ENCODE assay signal across 20 mouse cellular contexts in the genomic region with DNA sequence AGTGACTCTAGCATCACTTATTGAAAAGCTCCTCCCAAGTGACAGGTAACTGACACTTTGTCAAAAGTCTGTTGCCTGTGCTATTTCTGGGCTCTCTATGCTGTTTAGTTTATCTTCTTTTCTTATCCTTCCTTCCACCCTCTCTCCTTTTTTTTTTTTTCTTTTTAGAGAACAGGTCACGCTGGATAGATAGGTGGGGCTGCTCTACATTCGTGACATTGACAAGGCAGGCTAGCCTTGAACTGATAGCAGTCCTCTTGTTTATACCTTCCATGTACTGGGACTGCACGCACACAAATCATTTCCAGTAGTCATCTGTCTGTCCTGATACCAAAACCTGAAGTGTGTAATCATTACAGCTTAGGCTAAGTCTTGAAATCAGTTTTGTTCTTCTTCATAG.
"Had no signal": no experiment of that assay in that cellular context is flagged by ENCODE, and none has a peak within 500 bp of the region (broad histone marks: within the 10 kb centered on the region; RNA-seq: fewer than 3 reads in every experiment).

No protein-coding gene starts in this region.

- H3K27ac ChIP-seq: kidney, postnatal 0 days; layer of hippocampus, adult 2 months; left cerebral cortex, adult 2 months; limb, embryonic 12.5 days; limb, embryonic 15.5 days; midbrain, embryonic 12.5 days; midbrain, embryonic 15.5 days; neural tube, embryonic 13.5 days; stomach, embryonic 15.5 days had no signal

- H3K9ac ChIP-seq: limb, embryonic 12.5 days; limb, embryonic 15.5 days; midbrain, embryonic 12.5 days; midbrain, embryonic 15.5 days; neural tube, embryonic 13.5 days; stomach, embryonic 15.5 days had no signal

- H3K4me1 ChIP-seq: limb, embryonic 12.5 days; limb, embryonic 15.5 days; midbrain, embryonic 12.5 days; midbrain, embryonic 15.5 days; neural tube, embryonic 13.5 days; stomach, embryonic 15.5 days had no signal

- H3K27me3 ChIP-seq: limb, embryonic 12.5 days; limb, embryonic 15.5 days; midbrain, embryonic 12.5 days; midbrain, embryonic 15.5 days; neural tube, embryonic 13.5 days; stomach, embryonic 15.5 days had no signal

- DNase-seq: kidney, adult 2 months; kidney, postnatal 25 days; layer of hippocampus, adult 9-11 months; left cerebral cortex, postnatal 4 days; lung, adult 2 months; lung, postnatal 36 days; retina, postnatal 1 day; right cerebral cortex, postnatal 25 days; spleen, adult 18-20 months; thymus, adult 18-20 months; thymus, postnatal 36 days had no signal

- H3K4me2 ChIP-seq: limb, embryonic 12.5 days; limb, embryonic 15.5 days; midbrain, embryonic 12.5 days; midbrain, embryonic 15.5 days; neural tube, embryonic 13.5 days; stomach, embryonic 15.5 days had no signal

- H3K9me3 ChIP-seq: limb, embryonic 12.5 days; limb, embryonic 15.5 days; midbrain, embryonic 12.5 days; midbrain, embryonic 15.5 days; neural tube, embryonic 13.5 days; stomach, embryonic 15.5 days had no signal

- H3K4me3 ChIP-seq: layer of hippocampus, adult 2 months; left cerebral cortex, adult 2 months; limb, embryonic 12.5 days; limb, embryonic 15.5 days; midbrain, embryonic 12.5 days; midbrain, embryonic 15.5 days; neural tube, embryonic 13.5 days; stomach, embryonic 15.5 days had no signal

- ATAC-seq: midbrain, embryonic 15.5 days had no signal

- H3K36me3 ChIP-seq: limb, embryonic 12.5 days; limb, embryonic 15.5 days; midbrain, embryonic 12.5 days; midbrain, embryonic 15.5 days; neural tube, embryonic 13.5 days; stomach, embryonic 15.5 days had no signal
